Mouse (Mus musculus) left cerebral cortex, postnatal 4 days (tissue): ENCODE measurements around the gene Atpif1. TPM values are rescaled to one million over a fixed set of nuclear protein-coding genes. Genes with fewer than 3 reads are reported as not detected.
A peak's percentile ranks its signal among the peaks of the same experiment; 100 is the strongest.

Source experiments
- DNase-seq: peaks from one replicate; pipeline ENCODE4 v3.0.0-alpha.2; 2022
- intact Hi-C: fragments of 180-260 bp; cut with DNase I; formaldehyde crosslinking; loops from one replicate; pipeline ENCODE4 v1.15.1; 2025
- total RNA-seq, 2 experiments: library from RNA; stranded (reverse); gene quantifications; 2 replicates each; pipeline ENCODE4 v1.2.3; 2021

The Atpif1 gene
- total RNA-seq, 2 experiments from 2014 or later = 652 to 682 TPM

- intact Hi-C loops = no loop called here
- no peak for DNase-seq
These were observed 4.1 kb downstream of the Atpif1 start for GRCm38 (mm10) chr4:132529344-132529743.

GRCm38 (mm10) chr4:132527917-132528522, 5.4 kb downstream of the Atpif1 start:
- DNase-seq = no peak
- intact Hi-C loops = no loop called here

GRCm38 (mm10) chr4:132526678-132527077, 6.8 kb downstream of the Atpif1 start:
- no peak for DNase-seq
- intact Hi-C loops = no loop called here

- DNase-seq = no peak
- intact Hi-C loops = no loop called here
These were observed 8.7 kb downstream of the Atpif1 start for GRCm38 (mm10) chr4:132524808-132525207.

GRCm38 (mm10) chr4:132524321-132524741, 9.1 kb downstream of the Atpif1 start:
- no peak for DNase-seq
- intact Hi-C loops = no loop called here

GRCm38 (mm10) chr4:132519188-132519587, 14.3 kb downstream of the Atpif1 start:
- intact Hi-C loops = no loop called here
- DNase-seq = no peak

- intact Hi-C loops = no loop called here
- no peak for DNase-seq
These were observed 15.4 kb downstream of the Atpif1 start for GRCm38 (mm10) chr4:132518066-132518465.

- intact Hi-C loops = no loop called here
These were observed 17.9 kb downstream of the Atpif1 start for GRCm38 (mm10) chr4:132515369-132516155.

GRCm38 (mm10) chr4:132514555-132515135, 18.8 kb downstream of the Atpif1 start:
- DNase-seq = peak; percentile 85
- intact Hi-C loops = loop anchor here (5.0 kb wide), 1 partner anchor 52 kb away; the partner anchor contains the start of gene Med18

More at GRCm38 (mm10) chr4:132515369-132516155, 17.9 kb downstream of the Atpif1 start:
- peak; percentile 91 for DNase-seq

GRCm38 (mm10) chr4:132513395-132514273, 19.8 kb downstream of the Atpif1 start:
- DNase-seq = no peak
- intact Hi-C loops = loop anchor here (5.0 kb wide), 1 partner anchor 51 kb away; the partner anchor contains the start of gene Med18

- DNase-seq = no peak
- intact Hi-C loops = loop anchor here (5.0 kb wide), 1 partner anchor 50 kb away; the partner anchor contains the start of gene Med18
These were observed 21.4 kb downstream of the Atpif1 start for GRCm38 (mm10) chr4:132512080-132512479.

- peak; percentile 99 for DNase-seq
- intact Hi-C loops = loop anchor here (5.0 kb wide), 1 partner anchor 48 kb away; the partner anchor contains the start of gene Med18
These were observed 23.1 kb downstream of the Atpif1 start, which contains the start of gene Sesn2 for GRCm38 (mm10) chr4:132510352-132510798. Gene Sesn2 (minus strand): TSS chr4:132510501.

GRCm38 (mm10) chr4:132509621-132510296, 23.7 kb downstream of the Atpif1 start:
- intact Hi-C loops = loop anchor here (5.0 kb wide), 1 partner anchor 47 kb away; the partner anchor contains the start of gene Med18
- peak; percentile 84 for DNase-seq

- intact Hi-C loops = no loop called here
- no peak for DNase-seq
These were observed 26.2 kb downstream of the Atpif1 start for GRCm38 (mm10) chr4:132507210-132507609.

- intact Hi-C loops = no loop called here
- DNase-seq = no peak
These were observed 27.2 kb downstream of the Atpif1 start for GRCm38 (mm10) chr4:132506250-132506649.

GRCm38 (mm10) chr4:132505800-132506199, 27.7 kb downstream of the Atpif1 start:
- DNase-seq = no peak
- intact Hi-C loops = no loop called here

GRCm38 (mm10) chr4:132505034-132505738, 28.3 kb downstream of the Atpif1 start:
- no peak for DNase-seq
- intact Hi-C loops = no loop called here

GRCm38 (mm10) chr4:132503344-132503743, 30.1 kb downstream of the Atpif1 start:
- intact Hi-C loops = no loop called here
- DNase-seq = no peak

- no peak for DNase-seq
- intact Hi-C loops = no loop called here
These were observed 31.8 kb downstream of the Atpif1 start for GRCm38 (mm10) chr4:132501639-132502038.
